Mouse (Mus musculus): ENCODE data around the gene A030005K14Rik.

Gene A030005K14Rik

GRCm38 (mm10) chr1:83034509-83034908 is 24.7 kb downstream of the A030005K14Rik start:
- DNase-seq, result no peak

GRCm38 (mm10) chr1:83032508-83032907 is 26.7 kb downstream of the A030005K14Rik start:
- no peak for DNase-seq

DNA sequence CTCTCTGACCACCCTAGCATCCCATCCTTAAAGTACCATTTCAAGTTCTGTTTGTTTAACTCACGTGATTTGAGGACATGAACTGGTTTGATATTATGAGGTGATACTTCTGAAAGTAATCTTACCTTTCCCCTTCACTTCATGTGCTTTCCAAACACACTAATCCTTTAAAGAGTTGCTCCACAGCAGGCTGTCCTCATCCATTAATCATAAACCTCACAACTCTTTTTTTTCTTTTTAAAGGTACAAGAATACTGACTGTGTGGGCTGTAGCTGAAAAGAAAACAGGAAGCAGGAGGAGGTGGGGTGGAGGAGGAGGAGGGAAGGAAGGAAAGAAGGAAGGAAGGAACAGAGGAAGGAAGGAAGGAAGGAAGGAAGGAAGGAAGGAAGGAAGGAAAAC is 27.2 kb downstream of the A030005K14Rik start:
- peak in 1 of 2 experiments; percentile 6 for DNase-seq

DNA sequence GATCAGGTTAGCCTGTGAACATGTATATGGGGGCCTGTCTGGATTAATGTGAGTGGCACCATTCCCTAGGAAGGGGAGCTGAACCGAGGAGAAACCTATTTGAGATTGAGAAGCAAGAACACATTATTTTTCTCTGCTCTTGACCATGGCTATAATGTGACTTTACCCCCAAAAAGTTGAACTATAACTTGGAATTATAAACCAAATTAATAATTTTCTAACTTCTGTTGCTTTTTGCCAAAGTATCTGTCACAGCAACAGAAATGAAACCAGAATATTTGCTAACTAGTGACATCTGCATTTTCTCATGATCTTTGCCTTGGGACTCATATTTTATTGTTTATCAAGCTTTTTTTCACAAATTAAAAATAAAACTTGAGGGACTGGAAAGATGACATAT is 42.6 kb downstream of the A030005K14Rik start:
- peak; percentile 13 to 27 for DNase-seq

- DNase-seq, result peak in 1 of 2 experiments; percentile 29
Observed at GRCm38 (mm10) chr1:83015329-83015879, 43.8 kb downstream of the A030005K14Rik start.

GRCm38 (mm10) chr1:83014477-83014876 is 44.7 kb downstream of the A030005K14Rik start:
- DNase-seq, result no peak

Measured in kidney, adult 8-10 months (tissue).